Mouse (Mus musculus): Measurements from ENCODE around the gene Ccdc124. TPM values are rescaled to one million over a fixed set of nuclear protein-coding genes. Genes with fewer than 3 reads are reported as not detected.
A peak's percentile ranks its signal among the peaks of the same experiment; 100 is the strongest.
"Not testable (repeated sequence)": the region's sequence is repeated elsewhere in the genome, so short reads cannot be mapped to it uniquely, and the experiment has no call there.

The Ccdc124 gene
- polyA plus RNA-seq, 1 experiment from 2014 or later, result 93.8 TPM

GRCm38 (mm10) chr8:70825816-70826215, 47.9 kb downstream of the Ccdc124 start:
- DNase-seq (ENCODE audit: low spot score), result no peak

- no peak for DNase-seq (ENCODE audit: low spot score)
Measured at GRCm38 (mm10) chr8:70823802-70824201, 49.9 kb downstream of the Ccdc124 start.

- not testable (repeated sequence) for DNase-seq (ENCODE audit: low spot score)
Measured at GRCm38 (mm10) chr8:70822594-70822993, 51.1 kb downstream of the Ccdc124 start.

- DNase-seq (ENCODE audit: low spot score), result no peak
Measured at GRCm38 (mm10) chr8:70821992-70822391, 51.7 kb downstream of the Ccdc124 start.

- peak; percentile 72 for DNase-seq (ENCODE audit: low spot score)
Measured at GRCm38 (mm10) chr8:70821399-70821962, 52.3 kb downstream of the Ccdc124 start.

- no peak for DNase-seq (ENCODE audit: low spot score)
Measured at GRCm38 (mm10) chr8:70820101-70820935, 53.4 kb downstream of the Ccdc124 start.

Small RNAs within 50 kb of the gene (microRNA-seq; reads per million reads assigned to microRNA genes)
- gene Mir7067 (ENCODE audit: borderline number of aligned reads), result 1.2 reads per million

Other genes with a start within 250 kb of the Ccdc124 start
- gene Gdf15, start 241.5 kb downstream of the Ccdc124 start, polyA plus RNA-seq (2015; fragmentation: Nextera tagmentation; extraction: Ambion mirVana), result 1.2 and 1.4 TPM in 2 replicates
- 33.2 and 43.0 TPM in 2 replicates for gene Pgpep1, start 213.5 kb downstream of the Ccdc124 start, polyA plus RNA-seq (2015; fragmentation: Nextera tagmentation; extraction: Ambion mirVana)
- gene Lsm4, start 200.7 kb downstream of the Ccdc124 start, polyA plus RNA-seq (2015; fragmentation: Nextera tagmentation; extraction: Ambion mirVana), result 333 and 377 TPM in 2 replicates
- gene Jund, start 175.0 kb downstream of the Ccdc124 start, polyA plus RNA-seq (2015; fragmentation: Nextera tagmentation; extraction: Ambion mirVana), result 85.7 and 111 TPM in 2 replicates
- gene Iqcn, start 170.5 kb downstream of the Ccdc124 start, polyA plus RNA-seq (2015; fragmentation: Nextera tagmentation; extraction: Ambion mirVana), result 0.04 and 0.06 TPM in 2 replicates
- 0.29 and 0.32 TPM in 2 replicates for gene Gm3336, start 155.4 kb downstream of the Ccdc124 start, polyA plus RNA-seq (2015; fragmentation: Nextera tagmentation; extraction: Ambion mirVana)
- 0.28 and 0.35 TPM in 2 replicates for gene Pde4c, start 150.2 kb downstream of the Ccdc124 start, polyA plus RNA-seq (2015; fragmentation: Nextera tagmentation; extraction: Ambion mirVana)
- gene Rab3a, start 119.3 kb downstream of the Ccdc124 start, polyA plus RNA-seq (2015; fragmentation: Nextera tagmentation; extraction: Ambion mirVana), result 7.0 and 8.0 TPM in 2 replicates
- 54.3 and 54.4 TPM in 2 replicates for gene Mpv17l2, start 113.0 kb downstream of the Ccdc124 start, polyA plus RNA-seq (2015; fragmentation: Nextera tagmentation; extraction: Ambion mirVana)
- 35.1 and 38.6 TPM in 2 replicates for gene Pik3r2, start 97.2 kb downstream of the Ccdc124 start, polyA plus RNA-seq (2015; fragmentation: Nextera tagmentation; extraction: Ambion mirVana)
- gene Mast3, start 68.9 kb downstream of the Ccdc124 start, polyA plus RNA-seq (2015; fragmentation: Nextera tagmentation; extraction: Ambion mirVana), result 37.2 and 37.3 TPM in 2 replicates
- gene Il12rb1, start 65.5 kb downstream of the Ccdc124 start, polyA plus RNA-seq (2015; fragmentation: Nextera tagmentation; extraction: Ambion mirVana), result 16.2 TPM in 2 replicates
- gene Arrdc2, start 34.2 kb downstream of the Ccdc124 start, polyA plus RNA-seq (2015; fragmentation: Nextera tagmentation; extraction: Ambion mirVana), result 11.0 and 11.4 TPM in 2 replicates
- gene Kcnn1, start 10.7 kb downstream of the Ccdc124 start, polyA plus RNA-seq (2015; fragmentation: Nextera tagmentation; extraction: Ambion mirVana), result 0.36 and 0.85 TPM in 2 replicates
- 0.49 and 1.6 TPM in 2 replicates for gene Slc5a5, start 18.8 kb upstream of the Ccdc124 start, polyA plus RNA-seq (2015; fragmentation: Nextera tagmentation; extraction: Ambion mirVana)
- gene Rpl18a, start 23.5 kb upstream of the Ccdc124 start, polyA plus RNA-seq (2015; fragmentation: Nextera tagmentation; extraction: Ambion mirVana), result 6,882 and 7,160 TPM in 2 replicates
- gene Map1s, start 32.0 kb upstream of the Ccdc124 start, polyA plus RNA-seq (2015; fragmentation: Nextera tagmentation; extraction: Ambion mirVana), result 45.0 and 45.3 TPM in 2 replicates